Mouse (Mus musculus) MEL (cell line): ENCODE data around the gene Rnf103. TPM values are rescaled to one million over a fixed set of nuclear protein-coding genes. Genes with fewer than 3 reads are reported as not detected.

Experiments
- DNase-seq: peaks from one replicate; pipeline ENCODE4 v3.0.0; 2011; ENCODE audit warnings: low read depth, low spot score
- H3K27ac ChIP-seq: 2 replicates; pipeline ENCODE4 v1.5.1; 2012; ENCODE audit warnings: low read depth, mild to moderate bottlenecking, control low read depth, low read length, moderate library complexity; ENCODE audit not compliant: control insufficient read depth
- H3K27me3 ChIP-seq, 2 experiments: fragments of 150-350 bp in 1 of 2; sonication (generic) in 1 of 2; 2 replicates each; pipeline ENCODE4 v1.6.1; 2012; ENCODE audit warnings: low read length in 2 of 2, mild to moderate bottlenecking in 2 of 2, improper control_type of control experiment in 1 of 2, moderate library complexity in 1 of 2; ENCODE audit not compliant: insufficient read depth in 2 of 2, control insufficient read depth in 1 of 2
- H3K36me3 ChIP-seq, 2 experiments: 2 replicates each; pipeline ENCODE4 v1.6.1; 2012 to 2014; ENCODE audit warnings: low read length in 2 of 2, improper control_type of control experiment in 1 of 2, inconsistent platforms in 1 of 2, mild to moderate bottlenecking in 1 of 2; ENCODE audit not compliant: insufficient read depth in 2 of 2, control insufficient read depth in 1 of 2
- H3K4me1 ChIP-seq, 2 experiments: fragments of 150-350 bp in 1 of 2; sonication (generic) in 1 of 2; 2 replicates each; pipeline ENCODE4 v1.6.1; 2012; ENCODE audit warnings: low read length in 2 of 2, improper control_type of control experiment in 1 of 2, mild to moderate bottlenecking in 1 of 2; ENCODE audit not compliant: insufficient read depth in 2 of 2, control insufficient read depth in 1 of 2
- H3K4me3 ChIP-seq, 2 experiments: fragments of 150-350 bp in 1 of 2; sonication (generic) in 1 of 2; 2 replicates each; pipeline ENCODE4 v1.5.1; 2012; ENCODE audit warnings: low read depth in 2 of 2, low read length in 2 of 2, mild to moderate bottlenecking in 2 of 2, moderate library complexity in 2 of 2, control low read depth in 1 of 2, improper control_type of control experiment in 1 of 2; ENCODE audit not compliant: control insufficient read depth in 1 of 2, insufficient read depth in 1 of 2
- H3K79me2 ChIP-seq: 2 replicates; pipeline ENCODE4 v1.6.1; 2012; ENCODE audit warnings: mild to moderate bottlenecking, low read length, moderate library complexity; ENCODE audit not compliant: control insufficient read depth, poor library complexity, insufficient read depth
- H3K9ac ChIP-seq: 2 replicates; pipeline ENCODE4 v1.6.1; 2012; ENCODE audit warnings: low read depth, mild to moderate bottlenecking, control low read depth, low read length, moderate library complexity; ENCODE audit not compliant: control insufficient read depth, poor library complexity, severe bottlenecking
- H3K9me3 ChIP-seq: fragments of 150-350 bp; sonication (generic); replicated peaks from 2 replicates; pipeline ENCODE4 v1.6.1; 2012; ENCODE audit warnings: mild to moderate bottlenecking, low read length, improper control_type of control experiment, moderate library complexity; ENCODE audit not compliant: insufficient read depth
- CHD1 ChIP-seq: IDR thresholded peaks from 2 replicates; pipeline ENCODE4 v1.6.1; 2012; ENCODE audit warnings: low read depth, mild to moderate bottlenecking, inconsistent platforms, low read length, improper control_type of control experiment
- CTCF ChIP-seq, 3 experiments: IDR thresholded peaks in 2 of 3; conservative IDR thresholded peaks in 1 of 3; 2 replicates each; pipeline ENCODE4 v1.5.1; 2011 to 2012; ENCODE audit warnings: low read length in 3 of 3, low read depth in 2 of 3, mild to moderate bottlenecking in 2 of 3, improper control_type of control experiment in 1 of 3, inconsistent platforms in 1 of 3, mixed read lengths in 1 of 3, moderate library complexity in 1 of 3; ENCODE audit not compliant: control insufficient read depth in 1 of 3, insufficient read depth in 1 of 3, poor library complexity in 1 of 3, severe bottlenecking in 1 of 3
- E2F4 ChIP-seq: IDR thresholded peaks from 2 replicates; pipeline ENCODE4 v1.6.1; 2011; ENCODE audit warnings: low read depth, low read length, improper control_type of control experiment, borderline replicate concordance
- ELF1 ChIP-seq: IDR thresholded peaks from 2 replicates; pipeline ENCODE4 v1.6.1; 2014; ENCODE audit warnings: low read depth, mild to moderate bottlenecking, inconsistent platforms, low read length, improper control_type of control experiment, moderate library complexity
- ETS1 ChIP-seq: IDR thresholded peaks from 2 replicates; pipeline ENCODE4 v1.6.1; 2012; ENCODE audit warnings: low read depth, mild to moderate bottlenecking, inconsistent platforms, low read length, improper control_type of control experiment, moderate library complexity
- GABPA ChIP-seq: IDR thresholded peaks from 2 replicates; pipeline ENCODE4 v1.6.1; 2012; ENCODE audit warnings: low read depth, mild to moderate bottlenecking, inconsistent platforms, low read length, improper control_type of control experiment, moderate library complexity
- GATA1 ChIP-seq: IDR thresholded peaks from 2 replicates; pipeline ENCODE4 v1.6.1; 2011; ENCODE audit warnings: low read depth, low read length, improper control_type of control experiment
- HCFC1 ChIP-seq: IDR thresholded peaks from 2 replicates; pipeline ENCODE4 v1.6.1; 2012; ENCODE audit warnings: low read depth, mild to moderate bottlenecking, inconsistent platforms, low read length, improper control_type of control experiment, moderate library complexity
- JUND ChIP-seq: IDR thresholded peaks from 2 replicates; pipeline ENCODE4 v1.6.1; 2011; ENCODE audit warnings: low read depth, mild to moderate bottlenecking, improper control_type of control experiment, low read length
- MAX ChIP-seq: IDR thresholded peaks from 2 replicates; pipeline ENCODE4 v1.6.1; 2011; ENCODE audit warnings: low read length, improper control_type of control experiment
- MAZ ChIP-seq: IDR thresholded peaks from 2 replicates; pipeline ENCODE4 v1.6.1; 2012; ENCODE audit warnings: low read depth, mild to moderate bottlenecking, inconsistent platforms, low read length, improper control_type of control experiment
- MXI1 ChIP-seq: IDR thresholded peaks from 2 replicates; pipeline ENCODE4 v1.6.1; 2011; ENCODE audit warnings: mild to moderate bottlenecking, low read depth, low read length, improper control_type of control experiment
- MYC ChIP-seq: IDR thresholded peaks from 2 replicates; pipeline ENCODE4 v1.6.1; 2011; ENCODE audit warnings: low read depth, mild to moderate bottlenecking, low read length, improper control_type of control experiment, moderate library complexity
- NELFE ChIP-seq: IDR thresholded peaks from 2 replicates; pipeline ENCODE4 v1.6.1; 2011; ENCODE audit warnings: low read depth, low read length, improper control_type of control experiment
- USF2 ChIP-seq, 2 experiments: IDR thresholded peaks; 2 replicates each; pipeline ENCODE4 v1.6.1; 2011 to 2012; ENCODE audit warnings: improper control_type of control experiment in 2 of 2, low read length in 2 of 2, borderline replicate concordance in 1 of 2, inconsistent platforms in 1 of 2, low read depth in 1 of 2, mild to moderate bottlenecking in 1 of 2; ENCODE audit not compliant: insufficient read depth in 1 of 2
- ZC3H11A ChIP-seq: IDR thresholded peaks from 2 replicates; pipeline ENCODE4 v1.6.1; 2012; ENCODE audit warnings: low read depth, mild to moderate bottlenecking, inconsistent platforms, low read length, improper control_type of control experiment
- ZNF384 ChIP-seq: IDR thresholded peaks from 2 replicates; pipeline ENCODE4 v1.6.1; 2012; ENCODE audit warnings: low read depth, mild to moderate bottlenecking, inconsistent platforms, low read length, improper control_type of control experiment
- polyA plus RNA-seq, 2 experiments: library from polyadenylated mRNA; stranded (reverse) in 1 of 2; unstranded in 1 of 2; fragments of >175 nt in 1 of 2; fragments of >200 nt in 1 of 2; gene quantifications; 2 replicates each; pipeline versions ENCODE4 v1.2.1 to v1.2.4; 2012; ENCODE audit warnings: low replicate concordance in 2 of 2, low read depth in 1 of 2; ENCODE audit not compliant: insufficient read length in 2 of 2, insufficient read depth in 1 of 2, missing spikeins in 1 of 2
- total RNA-seq: library from RNA; depleted of rRNA; stranded (reverse); fragments of 300-350 nt; gene quantifications from 2 replicates; pipeline ENCODE4 v1.2.3, GENCODE M21; 2012

The Rnf103 gene
- total and polyA plus RNA-seq, 3 experiments, result 3.3 to 4.9 TPM; not detected in 1

DNA sequence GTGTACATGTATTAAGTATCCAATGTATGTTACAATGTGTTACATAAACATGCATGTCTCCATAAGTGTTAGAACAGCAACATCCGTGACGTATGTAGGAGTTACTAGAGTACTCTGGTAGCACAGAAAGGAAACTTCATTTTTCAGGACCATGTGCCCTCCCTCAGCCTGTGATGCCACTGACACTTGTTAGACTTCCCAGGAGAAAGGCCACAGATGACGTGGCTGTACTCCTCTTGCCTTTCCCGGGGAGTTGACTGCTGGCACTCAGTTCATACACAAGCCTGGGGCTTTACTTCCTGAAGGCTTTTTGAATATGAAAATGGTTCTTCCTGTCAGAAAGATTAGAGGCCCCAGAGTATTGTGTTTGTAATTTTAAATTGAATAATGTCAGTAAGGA is 10.4 kb downstream of the Rnf103 start:
- Histone ChIP-seq H3K27me3 (no peaks in the 10 kb centered on the region), H3K4me3 (no peak overlapping the region), H3K9ac (no peak overlapping the region), H3K79me2 (no peaks in the 10 kb centered on the region), H3K27ac (no peak overlapping the region), H3K36me3 (peaks cover 4 to 6% of the 10 kb centered on the region in 2 experiments; a peak in 3 of 4 replicates), H3K9me3 (no peaks in the 10 kb centered on the region), H3K4me1 (no peaks in the 10 kb centered on the region)
- TF ChIP-seq MAX, result 0 out of 2 replicates have a peak, but pooled peaks have one; percentile 26
- TF ChIP-seq GABPA, result no peak
- TF ChIP-seq ELF1, result no peak
- no peak for TF ChIP-seq HCFC1
- no peak for DNase-seq

GRCm38 (mm10) chr6:71505671-71506070 is 12.0 kb downstream of the Rnf103 start:
- Histone ChIP-seq H3K36me3 (peaks cover 4 to 6% of the 10 kb centered on the region in 2 experiments; a peak in 3 of 4 replicates), H3K27me3 (no peaks in the 10 kb centered on the region), H3K9me3 (no peaks in the 10 kb centered on the region), H3K79me2 (no peaks in the 10 kb centered on the region), H3K27ac (no peak overlapping the region), H3K4me3 (no peak overlapping the region), H3K4me1 (no peaks in the 10 kb centered on the region), H3K9ac (no peak overlapping the region)
- no peak for TF ChIP-seq ETS1
- no peak for TF ChIP-seq MXI1
- TF ChIP-seq CTCF (IDR thresholded peaks at IDR 0.05 in 2 of 3, conservative IDR thresholded peaks at IDR 0.05 in 1 of 3; ENCODE audit: control insufficient read depth in 1 of 3, insufficient read depth in 1 of 3, low read depth in 2 of 3, low read length in 3 of 3, poor library complexity in 1 of 3, severe bottlenecking in 1 of 3), result no peak
- no peak for TF ChIP-seq CHD1
- no peak for TF ChIP-seq GATA1
- no peak for TF ChIP-seq ZC3H11A
- no peak for TF ChIP-seq USF2 (IDR thresholded peaks at IDR 0.05; ENCODE audit: borderline replicate concordance in 1 of 2, insufficient read depth in 1 of 2, low read depth in 1 of 2, low read length in 2 of 2)
- no peak for TF ChIP-seq HCFC1
- TF ChIP-seq NELFE, result no peak
- TF ChIP-seq MAX, result no peak
- no peak for TF ChIP-seq ELF1
- TF ChIP-seq MAZ, result no peak
- no peak for TF ChIP-seq E2F4
- no peak for TF ChIP-seq JUND
- no peak for TF ChIP-seq MYC
- TF ChIP-seq ZNF384, result no peak
- no peak for DNase-seq
